Mouse (Mus musculus) activated CD4-positive, CD25-positive, alpha-beta regulatory T cell, adult 4 months (primary cell): Measurements from ENCODE around the gene Gm21797. TPM values are rescaled to one million over a fixed set of nuclear protein-coding genes. Genes with fewer than 3 reads are reported as not detected.
"Not testable (repeated sequence)": the region's sequence is repeated elsewhere in the genome, so short reads cannot be mapped to it uniquely, and the experiment has no call there.

ENCODE experiments used
- ATAC-seq: one replicate; pipeline ENCODE4 v1.8.0; 2017
- polyA plus RNA-seq, 2 experiments: library from polyadenylated mRNA; unstranded; fragments of 100-300 nt; shearing (Covaris generic); gene quantifications; one replicate each; pipeline ENCODE4 v1.2.1; 2017

The Gm21797 gene
- polyA plus RNA-seq: not detected

GRCm38 (mm10) chrY:40775665-40776064 is at the start of gene Gm21797:
Gene Gm21797 (minus strand): TSS chrY:40775765.
- ATAC-seq: not testable (repeated sequence)

- not testable (repeated sequence) for ATAC-seq
Observed at GRCm38 (mm10) chrY:40804614-40805013, 29.0 kb upstream of the Gm21797 start, which contains the start of gene Gm20795. Gene Gm20795 (plus strand): TSS chrY:40804914.

Other genes with a start within 250 kb of the Gm21797 start
- gene Gm21852, start 123.8 kb downstream of the Gm21797 start, polyA plus RNA-seq: not detected
- gene Gm20795, start 29.1 kb upstream of the Gm21797 start, polyA plus RNA-seq: not detected